Mouse (Mus musculus): ENCODE measurements at regions not wholly inside any gene's neighbourhood (a gene's known extent, or its start where the extent isn't known, plus 50 kb on each side); places are given as distances from the start of the nearest gene placed in this dataset.
"Not testable (repeated sequence)": the region's sequence is repeated elsewhere in the genome, so short reads cannot be mapped to it uniquely, and the experiment has no call there.

DNA sequence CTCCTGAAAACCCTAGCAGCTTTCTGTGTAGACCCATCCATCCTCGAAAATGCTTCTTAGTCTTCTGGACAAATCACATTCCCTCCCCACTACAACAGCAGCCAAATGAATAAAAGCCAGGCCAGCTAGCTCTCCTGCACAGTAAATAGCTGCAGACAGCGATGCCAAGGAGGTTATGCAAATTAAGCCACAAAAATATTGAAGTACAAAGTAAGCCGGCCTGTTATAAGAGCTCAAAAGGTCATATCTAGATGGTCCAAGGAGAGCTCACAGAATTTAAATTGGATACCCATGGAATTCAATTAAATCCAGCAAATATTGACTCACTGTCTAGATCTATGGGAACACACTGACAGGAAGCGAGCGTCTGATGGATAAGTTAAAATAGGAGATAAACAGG is 375.4 kb downstream of the Rad51ap2 start:
- H3K9me3 ChIP-seq (ENCODE audit: control insufficient read depth, low read length): no peaks in the 10 kb centered on the region
- no peaks in the 10 kb centered on the region for H3K27me3 ChIP-seq (replicated peaks; ENCODE audit: control insufficient read depth, insufficient read depth, low read length)
- H3K4me1 ChIP-seq (ENCODE audit: control insufficient read depth, insufficient read depth, low read depth, low read length): peaks cover 2% of the 10 kb centered on the region; the same call in 1 of the 2 replicates
- ATAC-seq: peak; percentile 80; the same call in 1 of the 2 replicates
- no peak overlapping the region for H3K4me3 ChIP-seq (ENCODE audit: low read length)
- H3K9ac ChIP-seq (ENCODE audit: low read depth, low read length): no peak overlapping the region
- H3K27ac ChIP-seq (ENCODE audit: low read depth, low read length): no peak overlapping the region
- H3K4me2 ChIP-seq (ENCODE audit: low read length): no peak overlapping the region
- 51% methylated on average over 5 of the region's 5 CpGs for WGBS
- H3K36me3 ChIP-seq (ENCODE audit: control insufficient read depth, insufficient read depth, low read length): no peaks in the 10 kb centered on the region

DNA sequence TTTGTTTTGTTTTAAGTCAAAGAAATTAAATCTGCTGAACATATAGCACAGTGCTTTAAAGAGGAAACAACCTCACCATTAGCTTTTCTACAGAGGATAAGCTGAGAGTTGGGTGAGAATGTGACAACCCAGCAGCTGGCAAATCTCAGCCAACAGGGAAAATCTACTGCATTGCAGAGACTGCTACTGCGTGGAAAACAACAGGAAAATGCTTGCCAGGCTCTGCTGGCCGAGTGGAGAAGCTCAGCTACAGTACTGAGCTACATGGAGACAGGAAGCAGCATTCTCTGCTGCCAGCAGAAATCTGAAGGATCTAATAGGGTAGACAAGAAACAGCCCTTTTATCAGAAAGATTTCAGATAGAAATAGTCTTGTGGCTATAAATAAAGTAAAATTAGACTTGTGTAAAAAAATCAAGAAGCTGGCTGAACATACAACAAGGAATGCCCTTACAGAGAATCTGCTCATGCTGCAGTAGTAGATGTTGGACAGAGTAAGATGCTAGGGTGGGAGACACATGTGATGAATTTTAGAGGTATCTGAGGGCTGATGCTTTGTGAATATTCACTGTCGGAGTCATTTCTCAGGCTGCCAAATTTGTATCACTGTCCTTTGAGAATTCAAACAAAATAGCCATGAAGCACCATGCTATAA is 382.1 kb downstream of the Rad51ap2 start:
- no peak overlapping the region for H3K27ac ChIP-seq (ENCODE audit: low read depth, low read length)
- no peaks in the 10 kb centered on the region for H3K9me3 ChIP-seq (ENCODE audit: control insufficient read depth, low read length)
- ATAC-seq: peak; percentile 76
- H3K4me3 ChIP-seq (ENCODE audit: low read length): no peak overlapping the region
- 60% methylated on average over 3 of the region's 3 CpGs for WGBS
- H3K4me1 ChIP-seq (ENCODE audit: control insufficient read depth, insufficient read depth, low read depth, low read length): no peaks in the 10 kb centered on the region
- H3K4me2 ChIP-seq (ENCODE audit: low read length): no peak overlapping the region
- no peaks in the 10 kb centered on the region for H3K36me3 ChIP-seq (ENCODE audit: control insufficient read depth, insufficient read depth, low read length)
- no peaks in the 10 kb centered on the region for H3K27me3 ChIP-seq (replicated peaks; ENCODE audit: control insufficient read depth, insufficient read depth, low read length)
- H3K9ac ChIP-seq (ENCODE audit: low read depth, low read length): no peak overlapping the region

DNA sequence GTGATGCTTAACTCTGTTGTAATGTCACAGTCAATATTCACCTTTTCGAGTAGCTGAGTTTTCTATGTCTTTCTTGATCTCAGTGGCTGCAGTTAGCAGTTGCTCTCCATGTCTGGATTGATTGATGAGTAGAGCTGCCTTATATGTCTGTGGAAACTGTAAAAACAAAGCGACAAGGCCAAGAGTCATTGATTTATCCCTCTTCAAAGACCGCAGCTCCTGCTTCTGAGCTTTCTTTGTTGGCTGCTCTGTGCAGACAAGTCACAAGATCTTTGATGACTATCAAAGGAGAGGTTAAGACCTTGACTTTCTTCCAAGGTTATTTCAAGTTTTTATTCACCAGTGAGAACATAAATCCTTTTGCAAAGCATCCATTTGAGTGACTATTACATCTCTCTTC is 395.2 kb downstream of the Rad51ap2 start:
- Histone ChIP-seq H3K27me3 (replicated peaks; ENCODE audit: control insufficient read depth, insufficient read depth, low read length) (no peaks in the 10 kb centered on the region), H3K4me2 (ENCODE audit: low read length) (no peak overlapping the region), H3K9ac (ENCODE audit: low read depth, low read length) (no peak overlapping the region), H3K9me3 (ENCODE audit: control insufficient read depth, low read length) (no peaks in the 10 kb centered on the region), H3K4me3 (ENCODE audit: low read length) (no peak overlapping the region), H3K27ac (ENCODE audit: low read depth, low read length) (no peak overlapping the region), H3K36me3 (ENCODE audit: control insufficient read depth, insufficient read depth, low read length) (no peaks in the 10 kb centered on the region), H3K4me1 (ENCODE audit: control insufficient read depth, insufficient read depth, low read depth, low read length) (no peaks in the 10 kb centered on the region; the same call in 1 of the 2 replicates)
- WGBS: 66% methylated on average over 3 of the region's 3 CpGs
- no peak for ATAC-seq

DNA sequence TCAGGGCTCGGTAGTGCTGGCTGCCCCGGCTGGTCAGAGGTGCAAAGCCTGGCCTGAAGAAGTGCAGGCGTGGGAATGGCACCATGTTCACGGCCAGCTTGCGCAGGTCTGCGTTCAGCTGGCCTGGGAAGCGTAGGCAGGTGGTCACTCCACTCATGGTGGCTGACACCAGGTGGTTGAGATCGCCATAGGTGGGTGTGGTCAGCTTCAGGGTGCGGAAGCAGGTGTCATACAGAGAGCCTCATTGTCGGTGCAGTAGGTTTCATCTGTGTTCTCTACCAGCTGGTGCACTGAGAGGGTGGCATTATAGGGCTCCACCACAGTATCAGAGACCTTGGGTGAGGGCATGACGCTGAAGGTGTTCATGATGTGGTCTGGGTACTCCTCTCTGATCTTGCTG is 380.1 kb upstream of the Fam49a start:
- not testable (repeated sequence) for H3K27ac ChIP-seq (ENCODE audit: low read depth, low read length); H3K4me3 ChIP-seq (ENCODE audit: low read length); H3K4me2 ChIP-seq (ENCODE audit: low read length); H3K9ac ChIP-seq (ENCODE audit: low read depth, low read length); H3K36me3 ChIP-seq (ENCODE audit: control insufficient read depth, insufficient read depth, low read length); H3K9me3 ChIP-seq (ENCODE audit: control insufficient read depth, low read length); H3K4me1 ChIP-seq (ENCODE audit: control insufficient read depth, insufficient read depth, low read depth, low read length); H3K27me3 ChIP-seq (replicated peaks; ENCODE audit: control insufficient read depth, insufficient read depth, low read length); ATAC-seq
- WGBS: 95% methylated on average over 8 of the region's 11 CpGs

DNA sequence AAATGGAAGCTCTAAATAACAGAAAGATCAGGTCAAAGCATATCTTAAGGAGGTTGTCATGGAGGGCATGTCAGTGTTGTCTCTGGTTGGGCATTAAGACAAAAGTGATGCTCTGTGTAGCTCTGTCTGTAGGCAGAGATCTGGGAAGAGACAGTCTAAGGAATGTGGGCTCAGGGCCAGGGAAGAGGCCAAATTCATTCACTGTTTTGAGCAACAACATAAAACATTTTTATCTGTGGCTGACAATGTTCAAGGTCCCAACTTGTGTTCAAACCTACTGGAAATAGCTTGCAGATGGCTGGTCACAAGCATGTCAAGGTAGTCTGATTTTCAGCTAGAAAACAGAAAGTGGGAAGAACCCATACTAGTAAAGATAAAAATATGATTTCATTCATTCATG is 374.6 kb upstream of the Fam49a start:
- Histone ChIP-seq H3K27ac (ENCODE audit: low read depth, low read length) (no peak overlapping the region), H3K9me3 (ENCODE audit: control insufficient read depth, low read length) (no peaks in the 10 kb centered on the region), H3K4me2 (ENCODE audit: low read length) (no peak overlapping the region), H3K9ac (ENCODE audit: low read depth, low read length) (no peak overlapping the region), H3K4me3 (ENCODE audit: low read length) (no peak overlapping the region), H3K36me3 (ENCODE audit: control insufficient read depth, insufficient read depth, low read length) (no peaks in the 10 kb centered on the region), H3K4me1 (ENCODE audit: control insufficient read depth, insufficient read depth, low read depth, low read length) (no peaks in the 10 kb centered on the region), H3K27me3 (replicated peaks; ENCODE audit: control insufficient read depth, insufficient read depth, low read length) (no peaks in the 10 kb centered on the region)
- no peak for ATAC-seq

DNA sequence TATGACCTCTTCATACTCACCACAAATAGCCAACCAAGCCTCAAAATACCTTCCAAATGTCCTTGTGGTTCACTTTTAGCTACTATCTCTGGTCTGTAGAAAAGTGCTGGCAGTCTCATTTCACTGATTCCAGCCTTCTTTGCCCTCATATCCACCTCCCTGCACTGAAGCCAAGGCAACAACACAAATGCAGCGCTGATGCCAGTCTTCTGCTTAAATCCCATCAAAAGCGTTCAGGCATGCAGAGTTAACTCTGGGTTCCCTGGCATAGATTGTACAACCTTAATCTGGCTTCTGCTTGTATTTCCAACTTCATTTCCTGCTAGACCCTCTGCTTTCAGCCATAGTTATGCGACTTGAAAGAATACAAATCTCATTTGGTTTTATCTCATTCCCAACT is 362.9 kb upstream of the Fam49a start:
- no peak overlapping the region for H3K27ac ChIP-seq (ENCODE audit: low read depth, low read length)
- no peak overlapping the region for H3K4me2 ChIP-seq (ENCODE audit: low read length)
- H3K9me3 ChIP-seq (ENCODE audit: control insufficient read depth, low read length): no peaks in the 10 kb centered on the region
- no peak overlapping the region for H3K4me3 ChIP-seq (ENCODE audit: low read length)
- WGBS: 66% methylated on average over 3 of the region's 3 CpGs
- H3K27me3 ChIP-seq (replicated peaks; ENCODE audit: control insufficient read depth, insufficient read depth, low read length): no peaks in the 10 kb centered on the region
- no peaks in the 10 kb centered on the region for H3K4me1 ChIP-seq (ENCODE audit: control insufficient read depth, insufficient read depth, low read depth, low read length)
- H3K36me3 ChIP-seq (ENCODE audit: control insufficient read depth, insufficient read depth, low read length): no peaks in the 10 kb centered on the region
- no peak for ATAC-seq
- no peak overlapping the region for H3K9ac ChIP-seq (ENCODE audit: low read depth, low read length)

DNA sequence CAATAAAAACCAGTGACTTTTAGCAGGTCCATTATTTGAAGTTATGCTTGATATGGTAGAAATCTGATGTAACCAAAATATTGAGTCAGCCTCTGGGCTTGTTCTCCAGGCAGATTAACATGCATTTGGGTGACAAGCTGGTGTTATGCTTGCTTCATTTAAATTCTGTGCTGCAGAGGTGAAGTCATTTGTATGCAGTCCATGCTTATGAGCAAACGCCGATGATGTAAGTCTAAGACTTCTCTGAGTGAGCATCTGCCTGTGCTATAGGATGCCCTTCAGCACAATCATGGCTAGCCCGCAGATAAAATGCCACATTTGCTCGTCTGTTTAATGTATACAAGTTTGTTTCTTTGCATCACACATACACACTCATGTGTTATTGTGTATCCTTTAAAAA is 355.4 kb upstream of the Fam49a start:
- peak; percentile 93 for ATAC-seq
- no peak overlapping the region for H3K9ac ChIP-seq (ENCODE audit: low read depth, low read length)
- no peaks in the 10 kb centered on the region for H3K4me1 ChIP-seq (ENCODE audit: control insufficient read depth, insufficient read depth, low read depth, low read length)
- 53% methylated on average over 4 of the region's 4 CpGs for WGBS
- H3K36me3 ChIP-seq (ENCODE audit: control insufficient read depth, insufficient read depth, low read length): no peaks in the 10 kb centered on the region
- H3K4me3 ChIP-seq (ENCODE audit: low read length): no peak overlapping the region
- no peaks in the 10 kb centered on the region for H3K9me3 ChIP-seq (ENCODE audit: control insufficient read depth, low read length)
- no peak overlapping the region for H3K27ac ChIP-seq (ENCODE audit: low read depth, low read length)
- no peaks in the 10 kb centered on the region for H3K27me3 ChIP-seq (replicated peaks; ENCODE audit: control insufficient read depth, insufficient read depth, low read length)
- no peak overlapping the region for H3K4me2 ChIP-seq (ENCODE audit: low read length)
